Mouse (Mus musculus): ENCODE data around the gene 4921509C19Rik.

DNA sequence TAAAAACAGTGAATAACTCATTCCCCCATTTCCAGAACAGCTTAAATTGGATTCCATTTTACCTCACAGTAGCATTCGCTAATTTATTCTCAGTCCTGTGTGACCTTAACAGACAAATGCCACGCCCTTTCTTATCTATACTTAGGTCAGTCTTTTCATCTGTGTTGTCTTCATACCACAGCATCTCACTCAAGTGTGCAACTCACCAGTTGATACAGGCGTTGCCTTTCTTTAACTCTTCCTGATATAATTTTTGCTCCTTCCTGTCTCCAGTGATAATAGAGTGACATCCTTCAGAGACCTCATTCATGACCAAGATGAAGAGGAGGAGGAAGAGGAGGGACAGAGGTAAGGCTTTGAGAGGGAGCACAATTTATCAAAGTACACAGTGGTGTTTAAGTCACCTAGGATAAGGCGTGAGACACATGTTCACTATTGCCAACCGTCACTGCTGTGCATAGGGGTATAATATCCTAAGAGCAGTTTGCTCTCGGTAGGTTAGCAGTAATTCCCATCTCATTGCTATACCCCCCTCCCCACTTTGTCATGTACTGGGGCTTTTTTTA is 24.6 kb upstream of the 4921509C19Rik start:
- TF ChIP-seq CTCF (conservative IDR thresholded peaks at IDR 0.05; ENCODE audit: insufficient read depth, insufficient read length, low read depth, low read length), result no peak
- TF ChIP-seq POLR2A (IDR thresholded peaks at IDR 0.05; ENCODE audit: low read depth, low read length), result no peak

All from kidney, adult 2 months (tissue).